ENCODE assay signal across 8 mouse cellular contexts in genomic region chr9:59679678-59680533, GRCm38 (mm10). TPM values are rescaled to one million over a fixed set of nuclear protein-coding genes. Genes with fewer than 3 reads are reported as not detected.
A peak's percentile ranks its signal among the peaks of the same experiment; 100 is the strongest.
DNase-seq lines count a peak whose midpoint lies in the region; ATAC-seq and TF ChIP-seq lines count a peak whose summit lies in the region.

Gramd2 (plus strand) TSS chr9:59680144.

- peak within 1 kb of the TSS; percentile 49 for H3K4me3 ChIP-seq in heart, embryonic 15.5 days
- peak within 1 kb of the TSS; percentile 41 for H3K4me3 ChIP-seq in kidney, postnatal 0 days (replicated peaks; ENCODE audit: low read depth, low read length)
- peak within 1 kb of the TSS; percentile 41 for H3K4me3 ChIP-seq in liver, postnatal 0 days (ENCODE audit: low read depth, low read length)
- H3K4me3 ChIP-seq in neural tube, embryonic 14.5 days (ENCODE audit: low read depth, low read length) = peak within 1 kb of the TSS; percentile 48

- TF ChIP-seq EP300 in liver, postnatal 0 days (IDR thresholded peaks at IDR 0.05; ENCODE audit: low read depth) = no peak

- no peaks in the 10 kb centered on the region for H3K9me3 ChIP-seq in heart, embryonic 15.5 days (replicated peaks)
- no peaks in the 10 kb centered on the region for H3K9me3 ChIP-seq in kidney, postnatal 0 days (replicated peaks; ENCODE audit: low read length)
- no peaks in the 10 kb centered on the region for H3K9me3 ChIP-seq in liver, postnatal 0 days (ENCODE audit: low read length)
- no peaks in the 10 kb centered on the region for H3K9me3 ChIP-seq in neural tube, embryonic 14.5 days (ENCODE audit: control insufficient read depth, low read length)

- H3K4me2 ChIP-seq in heart, embryonic 15.5 days = peak within 1 kb of the TSS; percentile 97
- peak within 1 kb of the TSS; percentile 91 for H3K4me2 ChIP-seq in kidney, postnatal 0 days (ENCODE audit: low read length)
- H3K4me2 ChIP-seq in liver, postnatal 0 days (ENCODE audit: low read depth, low read length) = peak within 1 kb of the TSS; percentile 72
- H3K4me2 ChIP-seq in neural tube, embryonic 14.5 days (ENCODE audit: low read depth, low read length) = peak within 1 kb of the TSS; percentile 86

- WGBS in heart, embryonic 15.5 days = 3% methylated on average over 47 of the region's 47 CpGs
- 3% methylated on average over 46 of the region's 47 CpGs for whole genome bisulfite sequencing in kidney, postnatal 0 days
- WGBS in liver, postnatal 0 days (ENCODE audit: insufficient replicate concordance) = 6% methylated on average over 38 of the region's 47 CpGs
- WGBS in neural tube, embryonic 14.5 days = 2% methylated on average over 47 of the region's 47 CpGs

- peak; percentile 58 for DNase-seq in A20 (ENCODE audit: low read depth, low spot score)
- peak; percentile 90 for DNase-seq in brain, adult 2 months (ENCODE audit: low read depth, low spot score)
- peak; percentile 88 for DNase-seq in kidney, postnatal 0 days (ENCODE audit: low spot score)
- peak; percentile 81 for DNase-seq in liver, postnatal 0 days
- peak; percentile 28 to 32 for DNase-seq in thymus, adult 18-20 months

- no peak within 1 kb of the TSS; the same call in 1 of the 2 replicates for H3K27ac ChIP-seq in heart, embryonic 15.5 days
- no peak within 1 kb of the TSS for H3K27ac ChIP-seq in kidney, postnatal 0 days
- no peak within 1 kb of the TSS for H3K27ac ChIP-seq in liver, postnatal 0 days (ENCODE audit: low read depth)
- H3K27ac ChIP-seq in neural tube, embryonic 14.5 days (ENCODE audit: low read depth, low read length) = no peak within 1 kb of the TSS

- peaks cover 17% of the 10 kb centered on the region for H3K27me3 ChIP-seq in heart, embryonic 15.5 days
- no peaks in the 10 kb centered on the region for H3K27me3 ChIP-seq in kidney, postnatal 0 days (ENCODE audit: insufficient read depth, low read length)
- H3K27me3 ChIP-seq in liver, postnatal 0 days (ENCODE audit: insufficient read depth, low read length) = peaks cover 59% of the 10 kb centered on the region
- H3K27me3 ChIP-seq in neural tube, embryonic 14.5 days (ENCODE audit: control insufficient read depth, insufficient read depth, low read length) = peaks cover 7% of the 10 kb centered on the region

- H3K9ac ChIP-seq in heart, embryonic 15.5 days = peak within 1 kb of the TSS; percentile 57
- 0 out of 2 replicates have a peak within 1 kb of the TSS, but pooled peaks have one; percentile 37 for H3K9ac ChIP-seq in kidney, postnatal 0 days (ENCODE audit: low read depth, low read length)
- H3K9ac ChIP-seq in liver, postnatal 0 days (replicated peaks) = 0 out of 2 replicates have a peak within 1 kb of the TSS, but pooled peaks have one; percentile 11
- H3K9ac ChIP-seq in neural tube, embryonic 14.5 days (replicated peaks; ENCODE audit: low read depth, low read length) = peak within 1 kb of the TSS; percentile 56

- no peak for TF ChIP-seq CTCF in kidney, postnatal 0 days (IDR thresholded peaks at IDR 0.05; ENCODE audit: low read depth)
- no peak for TF ChIP-seq CTCF in liver, postnatal 0 days (IDR thresholded peaks at IDR 0.05; ENCODE audit: low read depth)

- ATAC-seq in erythroblast, adult 5-6 weeks (replicated peaks; ENCODE audit: low FRiP score, poor library complexity, severe bottlenecking) = peak; percentile 64
- peak; percentile 94 for ATAC-seq in heart, embryonic 15.5 days (replicated peaks; ENCODE audit: insufficient number of reproducible peaks, insufficient read depth, low FRiP score, low read depth)
- ATAC-seq in kidney, postnatal 0 days (replicated peaks; ENCODE audit: low FRiP score, low read depth) = peak; percentile 95
- ATAC-seq in liver, postnatal 0 days = peak; percentile 74
- ATAC-seq in neural tube, embryonic 14.5 days (ENCODE audit: low read depth) = peak; percentile 93

- peaks cover 21% of the 10 kb centered on the region for H3K4me1 ChIP-seq in heart, embryonic 15.5 days (replicated peaks)
- H3K4me1 ChIP-seq in kidney, postnatal 0 days (replicated peaks; ENCODE audit: insufficient read depth, low read length) = no peaks in the 10 kb centered on the region; the same call in 1 of the 2 replicates
- H3K4me1 ChIP-seq in liver, postnatal 0 days (ENCODE audit: insufficient read depth) = peaks cover 8% of the 10 kb centered on the region
- peaks cover 7% of the 10 kb centered on the region; the same call in 1 of the 2 replicates for H3K4me1 ChIP-seq in neural tube, embryonic 14.5 days (ENCODE audit: control insufficient read depth, insufficient read depth, low read length)

- H3K36me3 ChIP-seq in heart, embryonic 15.5 days = peaks cover 46% of the 10 kb centered on the region
- H3K36me3 ChIP-seq in kidney, postnatal 0 days (ENCODE audit: insufficient read depth, low read length) = peaks cover 33% of the 10 kb centered on the region
- H3K36me3 ChIP-seq in liver, postnatal 0 days (replicated peaks; ENCODE audit: insufficient read depth, low read length) = peaks cover 21% of the 10 kb centered on the region
- peaks cover 35% of the 10 kb centered on the region for H3K36me3 ChIP-seq in neural tube, embryonic 14.5 days (ENCODE audit: control insufficient read depth, insufficient read depth, low read length)

RNA-seq across cellular contexts. Expression of gene Gramd2, which starts in this region (rescaled TPM):
- 1.3 TPM in 1 of 2 replicates, not detected in the other for total RNA-seq in erythroblast, adult 5-6 weeks (2015; ENCODE audit: low replicate concordance)
- not detected in 2 replicates for total RNA-seq in erythroblast, adult 5-6 weeks (2017; ENCODE audit: low replicate concordance)
- 0.31 and 0.65 TPM in 2 replicates for polyA plus RNA-seq in heart, embryonic 15.5 days (2015; fragmentation: Nextera tagmentation; extraction: Ambion mirVana)
- polyA plus RNA-seq in kidney, postnatal 0 days (2015; fragmentation: Nextera tagmentation; extraction: Ambion mirVana) = 1.2 and 1.4 TPM in 2 replicates
- 0.21 and 0.22 TPM in 2 replicates for polyA plus RNA-seq in liver, postnatal 0 days (2015; fragmentation: Nextera tagmentation; extraction: Ambion mirVana)
- polyA plus RNA-seq in neural tube, embryonic 14.5 days (2014; fragmentation: Nextera tagmentation; extraction: Ambion mirVana) = 3.1 and 6.0 TPM in 2 replicates

Comparison
In these comparisons a context has a peak if more than half of its experiments do, and no peak if none do; other contexts are left out.
1. Peak in ATAC-seq, H3K4me3 ChIP-seq, H3K9ac ChIP-seq and H3K4me2 ChIP-seq in heart, embryonic 15.5 days; RNA of the gene not detected or under 1 TPM.
2. Peak in DNase-seq, ATAC-seq, H3K4me3 ChIP-seq, H3K9ac ChIP-seq and H3K4me2 ChIP-seq in liver, postnatal 0 days; RNA of the gene not detected or under 1 TPM.
3. DNase-seq: peak in every context shown above with its lines; median percentile 90 in brain, adult 2 months; 88 in kidney, postnatal 0 days; 81 in liver, postnatal 0 days; 58 in A20; 30 in thymus, adult 18-20 months.